Mouse (Mus musculus) myocyte (in vitro differentiated cells): Measurements from ENCODE around the gene Sdhb. TPM values are rescaled to one million over a fixed set of nuclear protein-coding genes. Genes with fewer than 3 reads are reported as not detected.

Experiments used
- H3K27me3 ChIP-seq: one replicate; pipeline ENCODE4 v1.6.1; 2011; ENCODE audit not compliant: control insufficient read depth, insufficient read depth, insufficient read length
- H3K36me3 ChIP-seq: one replicate; pipeline ENCODE4 v1.6.1; 2011; ENCODE audit not compliant: control insufficient read depth, insufficient read depth
- H3K4me2 ChIP-seq: one replicate; pipeline ENCODE4 v1.6.1; 2011; ENCODE audit warnings: low read depth, control low read depth
- H3K4me3 ChIP-seq: one replicate; pipeline ENCODE4 v1.5.1; 2011; ENCODE audit warnings: mild to moderate bottlenecking, control low read depth, moderate library complexity
- H3K79me2 ChIP-seq: one replicate; pipeline ENCODE4 v1.6.1; 2011; ENCODE audit not compliant: control insufficient read depth, insufficient read depth
- H3ac ChIP-seq: one replicate; pipeline ENCODE4 v1.6.1; 2011; ENCODE audit not compliant: control insufficient read depth, insufficient read length
- CEBPB ChIP-seq: IDR thresholded peaks from 2 replicates; pipeline ENCODE4 v1.6.1; 2011; ENCODE audit warnings: mild to moderate bottlenecking, moderate library complexity; ENCODE audit not compliant: poor library complexity, insufficient read depth, severe bottlenecking
- E2F4 ChIP-seq: IDR thresholded peaks from one replicate; pipeline ENCODE4 v1.6.1; 2011; ENCODE audit warnings: mild to moderate bottlenecking, control low read depth, moderate library complexity; ENCODE audit not compliant: insufficient read depth
- MAX ChIP-seq: IDR thresholded peaks from one replicate; pipeline ENCODE4 v1.6.1; 2011; ENCODE audit warnings: low read depth, mild to moderate bottlenecking, control low read depth
- MYOD1 ChIP-seq, 3 experiments: IDR thresholded peaks; one replicate each; pipeline ENCODE4 v1.6.1; 2011; ENCODE audit warnings: control low read depth in 2 of 3, low read depth in 2 of 3, mild to moderate bottlenecking in 2 of 3, moderate library complexity in 1 of 3; ENCODE audit not compliant: insufficient read length in 2 of 3, control insufficient read depth in 1 of 3
- MYOG ChIP-seq, 3 experiments: IDR thresholded peaks; one replicate each; pipeline ENCODE4 v1.6.1; 2011; ENCODE audit warnings: control low read depth in 2 of 3, low read depth in 2 of 3, mild to moderate bottlenecking in 2 of 3; ENCODE audit not compliant: insufficient read length in 2 of 3, control insufficient read depth in 1 of 3, insufficient read depth in 1 of 3
- POLR2A ChIP-seq: IDR thresholded peaks from one replicate; pipeline ENCODE4 v1.6.1; 2011; ENCODE audit warnings: low read depth, mild to moderate bottlenecking, control low read depth, moderate library complexity; ENCODE audit not compliant: insufficient read length
- POLR2AphosphoS2 ChIP-seq: IDR thresholded peaks from one replicate; pipeline ENCODE4 v1.6.1; 2011; ENCODE audit warnings: low read depth, control low read depth; ENCODE audit not compliant: insufficient read length
- REST ChIP-seq: IDR thresholded peaks from one replicate; pipeline ENCODE4 v1.6.1; 2011; ENCODE audit warnings: mild to moderate bottlenecking, control low read depth, moderate library complexity; ENCODE audit not compliant: insufficient read depth, insufficient read length
- SRF ChIP-seq: IDR thresholded peaks from one replicate; pipeline ENCODE4 v1.6.1; 2011; ENCODE audit warnings: low read depth; ENCODE audit not compliant: control insufficient read depth, insufficient read length
- TCF12 ChIP-seq: IDR thresholded peaks from one replicate; pipeline ENCODE4 v1.6.1; 2011; ENCODE audit warnings: mild to moderate bottlenecking, control low read depth; ENCODE audit not compliant: poor library complexity, insufficient read depth, severe bottlenecking
- TCF3 ChIP-seq: IDR thresholded peaks from one replicate; pipeline ENCODE4 v1.6.1; 2011; ENCODE audit warnings: low read depth, control low read depth; ENCODE audit not compliant: insufficient read length
- USF1 ChIP-seq: IDR thresholded peaks from one replicate; pipeline ENCODE4 v1.6.1; 2011; ENCODE audit warnings: low read depth, mild to moderate bottlenecking, control low read depth, moderate library complexity
- polyA plus RNA-seq: library from polyadenylated mRNA; unstranded; fragments of >200 nt; fragmentation: generic; extraction: Trizol; gene quantifications from one replicate; pipeline ENCODE4 v1.2.1, GENCODE M21; 2012; ENCODE audit warnings: missing spikeins

The Sdhb gene
- polyA plus RNA-seq, 1 experiment: 421 TPM

GRCm38 (mm10) chr4:140951861-140952641 lies 9.0 kb upstream of the Sdhb start:
- Histone ChIP-seq H3K36me3 (no peaks in the 10 kb centered on the region), H3ac (no peak overlapping the region), H3K4me3 (no peak overlapping the region), H3K27me3 (no peaks in the 10 kb centered on the region), H3K4me2 (no peak overlapping the region), H3K79me2 (no peaks in the 10 kb centered on the region)
- TF ChIP-seq MYOD1 (IDR thresholded peaks at IDR 0.05; ENCODE audit: control insufficient read depth in 1 of 3, insufficient read length in 2 of 3, low read depth in 2 of 3): no peak
- no peak for TF ChIP-seq TCF3
- TF ChIP-seq POLR2A: no peak
- no peak for TF ChIP-seq SRF
- TF ChIP-seq MYOG (IDR thresholded peaks at IDR 0.05; ENCODE audit: control insufficient read depth in 1 of 3, insufficient read depth in 1 of 3, insufficient read length in 2 of 3, low read depth in 2 of 3): no peak
- TF ChIP-seq E2F4: no peak
- no peak for TF ChIP-seq TCF12
- TF ChIP-seq CEBPB: no peak
- TF ChIP-seq POLR2AphosphoS2: no peak
- TF ChIP-seq USF1: no peak
- no peak for TF ChIP-seq MAX
- no peak for TF ChIP-seq REST

GRCm38 (mm10) chr4:140957131-140957702 lies 3.8 kb upstream of the Sdhb start:
- Histone ChIP-seq H3ac (no peak overlapping the region), H3K27me3 (no peaks in the 10 kb centered on the region), H3K79me2 (peaks cover 8% of the 10 kb centered on the region), H3K4me3 (no peak overlapping the region), H3K36me3 (no peaks in the 10 kb centered on the region), H3K4me2 (peak overlapping the region; percentile 63)
- TF ChIP-seq E2F4 (no peak), MYOD1 (IDR thresholded peaks at IDR 0.05; ENCODE audit: control insufficient read depth in 1 of 3, insufficient read length in 2 of 3, low read depth in 2 of 3) (no peak), MAX (no peak), MYOG (IDR thresholded peaks at IDR 0.05; ENCODE audit: control insufficient read depth in 1 of 3, insufficient read depth in 1 of 3, insufficient read length in 2 of 3, low read depth in 2 of 3) (no peak), REST (no peak), POLR2AphosphoS2 (no peak), SRF (no peak), TCF12 (no peak), TCF3 (no peak)

- H3K79me2 ChIP-seq: peaks cover 13% of the 10 kb centered on the region
- no peaks in the 10 kb centered on the region for H3K36me3 ChIP-seq
- H3K4me2 ChIP-seq: peak overlapping the region; percentile 63
- H3K4me3 ChIP-seq: no peak overlapping the region
- H3ac ChIP-seq: no peak overlapping the region
- no peaks in the 10 kb centered on the region for H3K27me3 ChIP-seq
- TF ChIP-seq REST: no peak
- TF ChIP-seq TCF12: no peak
- TF ChIP-seq MYOG (IDR thresholded peaks at IDR 0.05; ENCODE audit: control insufficient read depth in 1 of 3, insufficient read depth in 1 of 3, insufficient read length in 2 of 3, low read depth in 2 of 3): peak in 2 of 3 experiments; percentile 22 to 69
- TF ChIP-seq MYOD1 (IDR thresholded peaks at IDR 0.05; ENCODE audit: control insufficient read depth in 1 of 3, insufficient read length in 2 of 3, low read depth in 2 of 3): peak in 2 of 3 experiments; percentile 45 to 75
- no peak for TF ChIP-seq SRF
Observed at GRCm38 (mm10) chr4:140957725-140958124, 3.3 kb upstream of the Sdhb start.

- Histone ChIP-seq H3K36me3 (no peaks in the 10 kb centered on the region), H3K79me2 (peaks cover 19% of the 10 kb centered on the region), H3ac (no peak overlapping the region), H3K27me3 (no peaks in the 10 kb centered on the region), H3K4me3 (no peak overlapping the region), H3K4me2 (peak overlapping the region; percentile 40)
- TF ChIP-seq POLR2A (no peak), REST (no peak), MYOD1 (IDR thresholded peaks at IDR 0.05; ENCODE audit: control insufficient read depth in 1 of 3, insufficient read length in 2 of 3, low read depth in 2 of 3) (no peak), CEBPB (no peak)
Observed at GRCm38 (mm10) chr4:140958319-140958718, 2.7 kb upstream of the Sdhb start.

GRCm38 (mm10) chr4:140959128-140959679 lies 1.8 kb upstream of the Sdhb start:
- no peaks in the 10 kb centered on the region for H3K27me3 ChIP-seq
- no peak overlapping the region for H3ac ChIP-seq
- H3K4me3 ChIP-seq: no peak overlapping the region
- no peaks in the 10 kb centered on the region for H3K36me3 ChIP-seq
- TF ChIP-seq MYOD1 (IDR thresholded peaks at IDR 0.05; ENCODE audit: control insufficient read depth in 1 of 3, insufficient read length in 2 of 3, low read depth in 2 of 3) (no peak), CEBPB (no peak), E2F4 (no peak), MAX (no peak), TCF12 (no peak), POLR2A (no peak), REST (no peak), POLR2AphosphoS2 (no peak), SRF (no peak), USF1 (no peak), TCF3 (no peak), MYOG (IDR thresholded peaks at IDR 0.05; ENCODE audit: control insufficient read depth in 1 of 3, insufficient read depth in 1 of 3, insufficient read length in 2 of 3, low read depth in 2 of 3) (no peak)
- no peak overlapping the region for H3K4me2 ChIP-seq
- peaks cover 28% of the 10 kb centered on the region for H3K79me2 ChIP-seq
